Mouse (Mus musculus) forebrain, embryonic 14.5 days (tissue): ENCODE measurements around the gene Grk4. TPM values are rescaled to one million over a fixed set of nuclear protein-coding genes. Genes with fewer than 3 reads are reported as not detected.

Experiments
- ATAC-seq: fragments of 200-750 bp; cut with Nextera tagmentation; 2 replicates; pipeline ENCODE4 v1.8.0; 2017; ENCODE audit warnings: mild to moderate bottlenecking, moderate library complexity
- DNase-seq: peaks from one replicate; pipeline ENCODE4 v3.0.0-alpha.2; 2015; ENCODE audit warnings: low spot score
- H3K27ac ChIP-seq: fragments of 300-500 bp; sonication (generic); 2 replicates; pipeline ENCODE4 v1.5.1; 2014; ENCODE audit warnings: low read depth, mild to moderate bottlenecking, control low read depth, low read length, moderate library complexity
- H3K27me3 ChIP-seq: fragments of 300-500 bp; sonication (generic); replicated peaks from 2 replicates; pipeline ENCODE4 v1.6.1; 2014; ENCODE audit warnings: low read length, control low read depth, mixed read lengths; ENCODE audit not compliant: control insufficient read depth, insufficient read depth
- H3K36me3 ChIP-seq: fragments of 300-500 bp; sonication (generic); 2 replicates; pipeline ENCODE4 v1.6.1; 2014; ENCODE audit warnings: low read length, control low read depth; ENCODE audit not compliant: control insufficient read depth, insufficient read depth
- H3K4me1 ChIP-seq: fragments of 300-500 bp; sonication (generic); 2 replicates; pipeline ENCODE4 v1.6.1; 2014; ENCODE audit warnings: antibody characterized with exemption, low read length, control low read depth; ENCODE audit not compliant: control insufficient read depth, insufficient read depth
- H3K4me2 ChIP-seq: fragments of 300-500 bp; sonication (generic); 2 replicates; pipeline ENCODE4 v1.6.1; 2014; ENCODE audit warnings: mild to moderate bottlenecking, control low read depth, low read length
- H3K4me3 ChIP-seq: fragments of 300-500 bp; sonication (generic); 2 replicates; pipeline ENCODE4 v1.5.1; 2014; ENCODE audit warnings: low read depth, low read length, control low read depth
- H3K9ac ChIP-seq: fragments of 300-500 bp; sonication (generic); 2 replicates; pipeline ENCODE4 v1.6.1; 2014; ENCODE audit warnings: mild to moderate bottlenecking, low read length, control low read depth, moderate library complexity
- H3K9me3 ChIP-seq: fragments of 300-500 bp; sonication (generic); replicated peaks from 2 replicates; pipeline ENCODE4 v1.6.1; 2016; ENCODE audit warnings: low read length, control low read depth, mixed read lengths; ENCODE audit not compliant: control insufficient read depth
- WGBS: fragments of 180-500 bp; shearing (Covaris S2); extraction: QIAGEN DNeasy Blood & Tissue Kit; methylation state at CpG from one replicate; pipeline ENCODE4 v1.1.7; 2014; 5-methylcytosine and 5-hydroxymethylcytosine counted together
- microRNA counts: library from miRNA; unstranded; fragments of <30 nt; microRNA quantifications from one replicate; lab custom pipeline; 2016
- microRNA-seq: library from miRNA; unstranded; fragments of <30 nt; microRNA quantifications from one replicate; pipeline ENCODE4, GENCODE M21; 2016
- polyA plus RNA-seq: library from polyadenylated mRNA; unstranded; fragments of >200 nt; fragmentation: Nextera tagmentation; extraction: Ambion mirVana; gene quantifications from 2 replicates; pipeline ENCODE4 v1.2.1, GENCODE M21; 2014

Gene Grk4
- polyA plus RNA-seq, 1 experiment from 2014 or later, result 1.2 TPM

DNA sequence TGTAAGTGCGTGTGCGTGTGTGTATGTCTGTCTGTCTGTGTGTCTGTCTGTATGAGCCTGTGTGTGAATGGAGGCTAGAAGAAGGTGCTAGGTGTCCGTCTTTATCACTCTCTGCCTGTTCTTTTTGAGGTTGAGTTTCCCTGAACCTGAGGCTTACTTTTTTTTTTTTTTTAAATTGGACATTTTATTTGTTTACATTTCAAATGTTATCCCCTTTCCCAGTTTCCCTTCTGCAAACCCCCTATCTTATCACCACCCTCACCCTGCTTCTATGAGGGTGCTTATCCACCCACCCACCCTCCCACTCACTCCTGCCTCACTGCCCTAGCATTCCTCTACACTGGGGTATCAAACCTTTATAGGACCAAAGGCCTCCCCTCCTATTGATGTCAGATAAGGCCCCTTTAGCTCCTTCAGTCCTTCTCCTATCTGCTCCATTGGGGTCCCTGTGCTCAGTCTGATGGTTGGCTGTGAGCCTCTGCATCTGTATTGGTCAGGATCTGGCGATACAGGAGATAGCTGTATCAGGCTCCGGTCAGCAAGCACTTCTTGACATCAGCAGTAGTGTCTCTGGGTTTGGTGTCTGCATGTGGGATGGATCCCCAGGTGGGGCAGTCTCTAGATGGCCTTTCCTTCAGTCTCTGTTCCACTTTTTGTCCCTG is 140.2 kb downstream of the Grk4 start:
- Histone ChIP-seq H3K4me2 (no peak overlapping the region), H3K36me3 (peaks cover 60% of the 10 kb centered on the region), H3K27me3 (no peaks in the 10 kb centered on the region), H3K4me1 (no peaks in the 10 kb centered on the region), H3K9ac (no peak overlapping the region), H3K4me3 (no peak overlapping the region), H3K27ac (no peak overlapping the region), H3K9me3 (no peaks in the 10 kb centered on the region)
- DNase-seq, result no peak
- no peak for ATAC-seq
- 99% methylated on average over 5 of the region's 5 CpGs for WGBS

MicroRNAs encoded within 50 kb of the gene (microRNA counts, 519-probe panel; counts per million panel counts)
- microRNA mmu-miR-467g (lab: Ali Mortazavi, UCI), result not detected

Small RNA genes within 50 kb of the gene (microRNA-seq; reads per million reads assigned to microRNA genes)
- not detected for gene Mir467g

Other genes starting within 250 kb of the Grk4 start
- gene Tnip2, start 146.4 kb upstream of the Grk4 start, polyA plus RNA-seq, result 3.6 and 4.8 TPM in 2 replicates
- gene Sh3bp2, start 134.5 kb upstream of the Grk4 start, polyA plus RNA-seq, result 18.8 and 27.8 TPM in 2 replicates
- 166 and 196 TPM in 2 replicates for gene Add1, start 86.7 kb upstream of the Grk4 start, polyA plus RNA-seq
- gene Mfsd10, start 23.2 kb upstream of the Grk4 start, polyA plus RNA-seq, result 72.8 and 84.8 TPM in 2 replicates
- gene Nop14, start 231 bp upstream of the Grk4 start, polyA plus RNA-seq, result 23.5 and 24.2 TPM in 2 replicates
- gene Htt, start 101.4 kb downstream of the Grk4 start, polyA plus RNA-seq, result 7.9 and 11.6 TPM in 2 replicates
- gene Msantd1, start 247.6 kb downstream of the Grk4 start, polyA plus RNA-seq, result 5.5 and 7.4 TPM in 2 replicates